Comparison of ENCODE assay signal across 11 mouse cellular contexts in genomic region chr17:65729945-65730741, GRCm38 (mm10). TPM values are rescaled to one million over a fixed set of nuclear protein-coding genes. Genes with fewer than 3 reads are reported as not detected.
A peak's percentile ranks its signal among the peaks of the same experiment; 100 is the strongest.
DNase-seq lines count a peak whose midpoint lies in the region; ATAC-seq and TF ChIP-seq lines count a peak whose summit lies in the region.
"Had no signal": no experiment of that assay in that cellular context is flagged by ENCODE, and none has a peak within 500 bp of the region (broad histone marks: within the 10 kb centered on the region; RNA-seq: fewer than 3 reads in every experiment).

No protein-coding gene starts in this region.

- WGBS in embryonic facial prominence, embryonic 15.5 days: 63% methylated on average over 16 of the region's 16 CpGs
- WGBS in embryonic facial prominence, embryonic 10.5 days: 70% methylated on average over 16 of the region's 16 CpGs
- WGBS in lung, embryonic 14.5 days: 66% methylated on average over 15 of the region's 16 CpGs
- WGBS in lung, adult 2 months: 34% methylated on average over 16 of the region's 16 CpGs
- 71% methylated on average over 14 of the region's 16 CpGs for WGBS in limb, embryonic 15.5 days

- no peaks in the 10 kb centered on the region for H3K36me3 ChIP-seq in embryonic facial prominence, embryonic 15.5 days
- H3K36me3 ChIP-seq in embryonic facial prominence, embryonic 10.5 days (replicated peaks): no peaks in the 10 kb centered on the region
- H3K36me3 ChIP-seq in lung, embryonic 14.5 days (ENCODE audit: insufficient read depth): no peaks in the 10 kb centered on the region
- H3K36me3 ChIP-seq in limb, embryonic 15.5 days: no peaks in the 10 kb centered on the region
- H3K36me3 ChIP-seq: hindbrain, embryonic 12.5 days had no signal

- H3K4me3 ChIP-seq in embryonic facial prominence, embryonic 15.5 days (replicated peaks): no peak overlapping the region
- H3K4me3 ChIP-seq in embryonic facial prominence, embryonic 10.5 days: no peak overlapping the region
- no peak overlapping the region for H3K4me3 ChIP-seq in lung, embryonic 14.5 days (ENCODE audit: low read depth, low read length)
- no peak overlapping the region for H3K4me3 ChIP-seq in lung, adult 2 months (replicated peaks; ENCODE audit: extremely low read depth, low read depth, low read length)
- H3K4me3 ChIP-seq in limb, embryonic 15.5 days: no peak overlapping the region
- H3K4me3 ChIP-seq: hindbrain, embryonic 12.5 days had no signal

- TF ChIP-seq POLR2A in lung, adult 2 months (IDR thresholded peaks at IDR 0.05; ENCODE audit: borderline replicate concordance, extremely low read depth, low read depth, low read length): no peak

- no peaks in the 10 kb centered on the region for H3K27me3 ChIP-seq in embryonic facial prominence, embryonic 15.5 days
- no peaks in the 10 kb centered on the region for H3K27me3 ChIP-seq in embryonic facial prominence, embryonic 10.5 days (replicated peaks; ENCODE audit: low read depth, poor library complexity, severe bottlenecking)
- H3K27me3 ChIP-seq in lung, embryonic 14.5 days (ENCODE audit: insufficient read depth, low read length): no peaks in the 10 kb centered on the region
- no peaks in the 10 kb centered on the region for H3K27me3 ChIP-seq in limb, embryonic 15.5 days
- H3K27me3 ChIP-seq: hindbrain, embryonic 12.5 days had no signal

- no peak overlapping the region for H3K9ac ChIP-seq in embryonic facial prominence, embryonic 15.5 days
- no peak overlapping the region for H3K9ac ChIP-seq in lung, embryonic 14.5 days
- no peak overlapping the region for H3K9ac ChIP-seq in limb, embryonic 15.5 days
- H3K9ac ChIP-seq: hindbrain, embryonic 12.5 days had no signal

- ATAC-seq in embryonic facial prominence, embryonic 15.5 days (ENCODE audit: insufficient number of reproducible peaks, low FRiP score, low TSS enrichment, low read depth): no peak
- ATAC-seq in lung, embryonic 14.5 days (ENCODE audit: insufficient read depth): no peak
- no peak for ATAC-seq in limb, embryonic 15.5 days (ENCODE audit: insufficient number of reproducible peaks, low FRiP score, low TSS enrichment, low read depth)
- ATAC-seq in monocyte, adult 5-6 weeks (replicated peaks; ENCODE audit: insufficient number of reproducible peaks, low FRiP score, low TSS enrichment, poor library complexity, severe bottlenecking): peak; percentile 69

- 0 out of 2 replicates have a peak overlapping the region, but pooled peaks have one; percentile 7 for H3K27ac ChIP-seq in embryonic facial prominence, embryonic 15.5 days (replicated peaks)
- H3K27ac ChIP-seq in embryonic facial prominence, embryonic 10.5 days (replicated peaks): no peak overlapping the region
- no peak overlapping the region; the same call in 1 of the 2 replicates for H3K27ac ChIP-seq in lung, embryonic 14.5 days (ENCODE audit: low read depth)
- H3K27ac ChIP-seq in limb, embryonic 15.5 days: peak overlapping the region; percentile 18; the same call in 1 of the 2 replicates
- H3K27ac ChIP-seq: hindbrain, embryonic 12.5 days had no signal

- H3K9me3 ChIP-seq in embryonic facial prominence, embryonic 15.5 days (replicated peaks): no peaks in the 10 kb centered on the region
- no peaks in the 10 kb centered on the region for H3K9me3 ChIP-seq in embryonic facial prominence, embryonic 10.5 days
- no peaks in the 10 kb centered on the region for H3K9me3 ChIP-seq in lung, embryonic 14.5 days (ENCODE audit: low read depth, low read length)
- no peaks in the 10 kb centered on the region for H3K9me3 ChIP-seq in limb, embryonic 15.5 days
- H3K9me3 ChIP-seq: hindbrain, embryonic 12.5 days had no signal

- TF ChIP-seq CTCF in lung, embryonic 14.5 days (IDR thresholded peaks at IDR 0.05; ENCODE audit: low read depth): no peak
- no peak for TF ChIP-seq CTCF in lung, adult 2 months (IDR thresholded peaks at IDR 0.05; ENCODE audit: insufficient read depth, low read length)

- no peaks in the 10 kb centered on the region for H3K4me1 ChIP-seq in embryonic facial prominence, embryonic 15.5 days
- H3K4me1 ChIP-seq in embryonic facial prominence, embryonic 10.5 days: 0 out of 2 replicates have a peak, but pooled peaks cover 2% of the 10 kb centered on the region
- H3K4me1 ChIP-seq in lung, embryonic 14.5 days (ENCODE audit: insufficient read depth): no peaks in the 10 kb centered on the region
- peaks cover 11% of the 10 kb centered on the region for H3K4me1 ChIP-seq in lung, adult 2 months (ENCODE audit: control insufficient read depth, insufficient read depth, low read length)
- H3K4me1 ChIP-seq in limb, embryonic 15.5 days: no peaks in the 10 kb centered on the region

- H3K4me2 ChIP-seq in embryonic facial prominence, embryonic 15.5 days (replicated peaks): no peak overlapping the region
- 0 out of 2 replicates have a peak overlapping the region, but pooled peaks have one; percentile 5 for H3K4me2 ChIP-seq in lung, embryonic 14.5 days
- no peak overlapping the region for H3K4me2 ChIP-seq in limb, embryonic 15.5 days
- H3K4me2 ChIP-seq: hindbrain, embryonic 12.5 days had no signal

- DNase-seq in embryonic facial prominence, embryonic 10.5 days (ENCODE audit: low spot score): no peak
- DNase-seq in lung, embryonic 14.5 days: peak; percentile 36
- DNase-seq in lung, adult 2 months: no peak
- no peak for DNase-seq in embryo, embryonic 11 days
- DNase-seq in gastrocnemius, postnatal 4 days (ENCODE audit: low spot score in 2 of 2): no peak
- DNase-seq: cerebellum, adult 18-20 months; layer of hippocampus, adult 9-11 months had no signal

RNA-seq across cellular contexts. Expression of gene Rab31, which starts 42.4 kb away (rescaled TPM):
- polyA plus RNA-seq in embryonic facial prominence, embryonic 15.5 days (2015; fragmentation: Nextera tagmentation; extraction: Ambion mirVana): 49.8 and 50.9 TPM in 2 replicates
- 54.6 and 58.7 TPM in 2 replicates for polyA plus RNA-seq in embryonic facial prominence, embryonic 10.5 days (2016; fragmentation: Nextera tagmentation; extraction: Ambion mirVana)
- polyA plus RNA-seq in lung, embryonic 14.5 days (2014; fragmentation: Nextera tagmentation; extraction: Ambion mirVana): 46.7 and 49.4 TPM in 2 replicates
- 33.2 and 48.9 TPM in 2 replicates for polyA plus RNA-seq in lung, adult 2 months (2012; rRNA removed)
- polyA plus RNA-seq in limb, embryonic 15.5 days (2015; fragmentation: Nextera tagmentation; extraction: Ambion mirVana): 53.5 and 54.1 TPM in 2 replicates
- 51.0 to 80.4 TPM (median 75.8 TPM) in 3 replicates for total RNA-seq in monocyte, adult 5-6 weeks (2017)
- 10 to 100 TPM; 38.2 to 40.8 TPM for total RNA-seq in gastrocnemius, postnatal 4 days (2021)

RNA-seq across cellular contexts. Expression of gene Ppp4r1, which starts 52.2 kb away (rescaled TPM):
- polyA plus RNA-seq in embryonic facial prominence, embryonic 15.5 days (2015; fragmentation: Nextera tagmentation; extraction: Ambion mirVana): 37.2 and 38.0 TPM in 2 replicates
- polyA plus RNA-seq in embryonic facial prominence, embryonic 10.5 days (2016; fragmentation: Nextera tagmentation; extraction: Ambion mirVana): 61.4 and 67.4 TPM in 2 replicates
- 50.6 and 51.5 TPM in 2 replicates for polyA plus RNA-seq in lung, embryonic 14.5 days (2014; fragmentation: Nextera tagmentation; extraction: Ambion mirVana)
- polyA plus RNA-seq in lung, adult 2 months (2012; rRNA removed): 34.7 and 45.5 TPM in 2 replicates
- 37.2 and 37.7 TPM in 2 replicates for polyA plus RNA-seq in limb, embryonic 15.5 days (2015; fragmentation: Nextera tagmentation; extraction: Ambion mirVana)
- 81.9 to 108 TPM (median 105 TPM) in 3 replicates for total RNA-seq in monocyte, adult 5-6 weeks (2017)
- total RNA-seq in gastrocnemius, postnatal 4 days (2021): 10 to 100 TPM; 52.3 to 57.5 TPM

Comparison
In these comparisons a context has a peak if more than half of its experiments do, and no peak if none do; other contexts are left out.
1. H3K27ac ChIP-seq: peak in embryonic facial prominence, embryonic 15.5 days (single experiment) and limb, embryonic 15.5 days (single experiment); none in embryonic facial prominence, embryonic 10.5 days (single experiment) and lung, embryonic 14.5 days (single experiment).